Mouse (Mus musculus) stomach, postnatal 0 days (tissue): ENCODE results near the gene Gm8113.
"Not testable (repeated sequence)": the region's sequence is repeated elsewhere in the genome, so short reads cannot be mapped to it uniquely, and the experiment has no call there.

Experiments used
- CTCF ChIP-seq: IDR thresholded peaks from 2 replicates; pipeline ENCODE4 v1.5.1; 2016; ENCODE audit warnings: antibody characterized with exemption, low read depth, mild to moderate bottlenecking, moderate library complexity
- EP300 ChIP-seq: optimal IDR thresholded peaks from 2 replicates; pipeline ENCODE3; 2016; ENCODE audit warnings: antibody characterized with exemption

DNA sequence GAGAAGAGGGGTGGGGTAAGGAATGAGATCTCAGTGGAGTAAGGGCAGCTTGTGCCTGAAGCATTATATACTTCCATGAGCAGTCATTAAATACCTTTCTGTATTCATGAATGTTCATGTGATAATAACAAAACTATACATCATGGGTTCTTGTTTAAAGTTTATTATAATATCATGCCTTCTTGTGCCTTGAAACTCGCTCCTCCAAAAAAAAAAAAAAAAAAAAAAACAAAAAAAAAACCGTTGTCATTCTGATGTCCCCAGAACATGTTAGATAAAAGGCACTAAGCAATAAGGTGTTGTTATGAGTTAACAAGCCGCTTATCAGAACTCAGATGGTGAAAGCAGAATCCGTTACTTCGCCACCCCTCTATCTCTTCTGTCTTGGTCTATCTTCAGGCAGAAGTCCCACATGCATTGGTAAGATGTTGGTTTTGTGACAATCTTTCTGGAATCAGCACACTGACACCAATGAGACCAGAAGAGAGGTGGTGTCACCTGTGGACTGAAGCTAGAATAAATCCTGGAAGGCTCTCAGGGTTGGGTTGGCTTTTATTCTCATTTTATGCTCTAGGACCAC is 45.1 kb upstream of the Gm8113 start:
- TF ChIP-seq CTCF, EP300: not testable (repeated sequence)
